Mouse (Mus musculus): ENCODE data around the gene Shc3.

Shc3 gene

DNA sequence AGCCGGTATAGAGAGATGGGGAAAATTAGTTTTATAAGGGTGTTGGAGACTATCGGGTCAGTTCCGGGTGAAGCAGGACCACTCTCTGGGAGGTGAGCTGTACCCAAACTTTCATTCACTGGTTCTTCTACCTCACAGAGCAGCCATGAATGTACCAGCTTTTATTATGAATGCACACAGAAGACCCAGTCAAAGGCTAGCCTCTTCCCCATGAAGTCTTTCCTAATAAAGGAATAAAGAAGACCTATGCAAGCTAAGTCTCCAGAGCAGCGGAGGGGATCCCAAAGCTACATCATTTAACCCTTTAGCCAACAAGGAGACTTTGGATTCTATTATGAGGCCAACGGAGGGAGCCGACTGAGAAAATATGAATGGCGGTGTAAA lies 458 bp upstream of the Shc3 start:
- DNase-seq (ENCODE audit: low read depth, low spot score): no peak

DNA sequence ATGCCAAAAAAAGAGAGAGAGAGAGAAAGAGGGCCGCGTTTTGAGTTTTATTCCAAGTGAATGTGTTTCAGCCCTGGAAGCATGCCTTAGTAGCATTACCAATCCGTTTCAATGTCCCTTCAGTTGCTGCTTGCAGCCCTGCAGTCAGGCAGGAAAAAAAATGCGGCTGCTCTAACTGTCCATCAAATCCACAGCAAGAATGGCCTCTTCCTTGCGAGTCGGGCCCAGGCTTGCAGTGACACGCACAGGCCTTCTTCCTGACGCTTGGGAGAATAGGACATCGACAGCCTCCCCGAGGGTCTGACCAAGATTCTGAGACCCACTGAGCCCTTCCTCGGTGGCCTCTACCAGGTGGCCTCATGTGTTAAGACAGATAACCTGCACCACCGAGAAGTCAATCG lies 718 bp downstream of the Shc3 start:
- DNase-seq (ENCODE audit: low read depth, low spot score): peak; percentile 30

DNA sequence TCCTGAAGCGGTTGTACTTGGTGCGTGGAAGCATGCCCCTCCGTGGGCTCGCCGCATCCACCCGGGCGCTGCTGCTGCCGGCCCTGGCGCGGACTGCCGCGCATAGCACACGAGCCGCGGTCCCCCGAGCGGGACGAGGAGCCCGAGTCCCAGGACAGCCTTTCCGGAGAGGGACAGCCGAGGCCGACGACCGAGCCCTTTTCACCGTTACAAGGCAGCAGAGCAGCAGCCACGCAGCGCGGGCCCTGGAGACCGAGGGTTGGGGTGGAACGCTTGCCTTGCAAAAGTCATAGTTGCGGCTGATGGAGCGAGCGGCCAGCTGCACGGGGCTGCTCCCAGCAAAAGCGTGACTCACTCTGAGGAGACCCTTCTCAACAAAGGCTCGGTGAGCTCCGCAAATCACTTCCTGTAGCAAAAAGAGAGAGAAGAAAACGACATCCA lies 1.8 kb downstream of the Shc3 start:
- DNase-seq (ENCODE audit: low read depth, low spot score): peak; percentile 12

DNA sequence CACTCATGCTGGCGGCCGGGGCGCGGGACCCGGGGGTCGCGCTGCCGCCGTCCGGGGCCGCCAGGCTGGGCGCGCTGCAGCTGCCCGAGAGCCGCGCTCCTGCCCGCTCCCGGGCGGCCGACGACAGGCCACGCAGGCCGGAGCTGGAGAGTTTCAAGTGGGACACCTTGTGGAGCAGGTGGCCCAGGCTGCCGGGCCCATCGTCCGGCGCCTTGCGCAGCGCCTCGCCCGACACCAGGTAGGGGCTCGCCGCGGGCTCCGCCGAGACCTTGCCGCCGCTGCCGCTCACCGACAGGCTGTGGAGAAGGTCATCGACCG lies 2.2 kb downstream of the Shc3 start:
- no peak for DNase-seq (ENCODE audit: low read depth, low spot score)

DNA sequence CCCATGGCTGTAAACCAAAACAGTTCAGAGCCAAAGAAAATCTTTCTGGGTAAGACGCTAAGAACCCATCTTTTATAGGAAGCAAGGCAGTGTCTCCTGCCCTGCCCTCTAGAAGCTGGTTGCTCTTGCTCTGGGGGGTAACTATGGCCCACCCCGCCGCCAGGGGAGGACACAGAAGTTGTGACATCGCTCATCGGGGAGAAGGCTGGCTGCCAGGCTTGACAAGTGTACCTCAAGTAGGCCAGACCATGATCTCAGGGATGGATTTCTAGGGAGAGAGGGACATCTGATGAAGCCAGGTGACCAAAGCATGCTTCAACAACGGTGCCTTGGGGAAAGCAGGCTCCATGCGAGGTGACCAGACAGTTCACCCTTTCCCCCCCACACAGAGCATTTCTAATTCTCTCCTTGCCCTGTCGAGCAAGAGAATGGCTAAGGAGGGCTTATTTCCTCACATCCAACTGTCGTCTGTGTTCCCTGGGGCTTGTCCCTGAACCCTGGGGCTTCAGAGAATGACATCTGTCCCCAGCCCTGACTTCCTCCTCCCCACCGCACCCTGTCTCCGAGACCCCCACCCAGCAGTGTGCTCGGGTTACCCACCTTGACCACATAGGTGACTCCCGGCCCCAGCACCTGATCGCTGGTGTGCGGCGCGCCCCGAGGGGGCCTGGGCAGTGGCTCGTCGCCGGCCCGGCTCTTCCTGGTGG lies 2.7 kb downstream of the Shc3 start:
- no peak for DNase-seq (ENCODE audit: low read depth, low spot score)

DNA sequence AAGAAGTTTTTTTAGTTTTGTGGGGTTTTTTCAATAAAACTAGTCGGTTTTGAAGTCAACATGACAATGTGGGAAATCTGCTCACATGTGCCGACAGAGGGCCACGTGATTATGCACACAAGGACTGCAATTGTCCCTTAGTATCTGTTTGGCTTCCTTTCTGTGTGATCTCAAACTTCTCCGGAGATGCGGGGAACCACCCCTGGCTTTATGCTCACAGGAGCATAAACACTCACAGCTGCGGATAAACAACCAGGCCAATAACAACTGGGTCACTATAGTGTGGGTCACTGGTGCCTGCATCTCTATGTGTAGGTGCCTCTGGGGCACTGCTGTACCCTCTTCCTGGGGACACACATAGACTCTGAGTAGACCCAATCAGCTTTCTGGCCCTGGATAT lies 4.5 kb downstream of the Shc3 start:
- DNase-seq (ENCODE audit: low read depth, low spot score): no peak

DNA sequence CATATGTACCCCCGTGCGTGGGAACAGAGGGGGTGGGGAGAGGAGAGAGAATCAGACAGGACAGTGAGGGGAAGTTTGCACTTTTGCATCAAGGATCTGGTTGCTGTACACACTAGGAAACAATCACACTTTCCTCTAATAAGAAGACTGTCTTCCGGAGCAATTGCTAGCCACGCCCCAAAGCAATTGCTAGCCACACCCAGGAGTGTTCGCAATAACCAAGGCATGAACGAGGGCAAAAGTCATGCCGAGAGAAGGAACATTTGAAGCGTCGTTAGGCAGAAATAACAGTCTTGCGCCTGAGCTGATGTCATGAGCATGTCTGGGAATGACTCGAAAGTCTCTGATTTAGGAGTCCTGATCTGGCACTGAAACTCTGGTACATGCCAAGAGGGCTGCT lies 15.9 kb downstream of the Shc3 start:
- DNase-seq (ENCODE audit: low read depth, low spot score): no peak

DNA sequence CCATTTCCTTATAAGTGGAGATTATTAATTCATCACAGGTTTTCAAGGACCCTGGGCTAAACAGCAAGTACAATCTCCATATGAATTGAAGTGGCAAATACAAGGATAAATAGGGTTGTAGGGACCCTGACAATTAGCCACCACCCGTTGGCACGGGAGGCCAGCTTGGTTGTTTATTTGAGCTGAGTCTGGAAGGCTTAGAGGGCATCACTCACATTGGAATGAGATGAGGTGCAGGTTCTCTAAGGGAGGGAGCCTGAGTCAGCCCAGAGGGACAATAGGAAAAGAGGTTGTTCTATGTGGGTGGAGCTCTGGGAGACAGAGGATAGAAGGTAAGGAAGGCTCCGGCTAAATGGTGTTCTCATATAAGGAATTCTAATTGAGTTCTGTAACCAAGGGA lies 17.0 kb downstream of the Shc3 start:
- no peak for DNase-seq (ENCODE audit: low read depth, low spot score)

DNA sequence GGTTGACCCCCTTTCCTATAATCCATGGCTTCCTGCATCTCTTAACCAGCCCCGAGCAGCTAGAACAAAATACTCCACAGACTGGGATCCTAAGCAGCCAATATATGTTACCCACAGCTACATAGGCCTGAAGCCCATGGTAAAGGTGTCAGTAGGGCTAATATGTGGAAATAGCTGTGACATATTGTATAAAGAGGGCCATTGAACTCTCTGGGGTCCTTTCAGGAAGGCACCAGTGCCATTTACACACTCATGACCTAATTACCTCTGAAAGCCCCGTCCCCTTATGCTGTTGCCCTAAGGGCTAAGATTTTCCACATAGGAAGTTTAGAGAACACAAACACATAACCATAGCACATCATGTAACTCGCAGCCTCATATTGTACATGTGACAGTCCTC lies 17.4 kb downstream of the Shc3 start:
- DNase-seq (ENCODE audit: low read depth, low spot score): no peak

DNA sequence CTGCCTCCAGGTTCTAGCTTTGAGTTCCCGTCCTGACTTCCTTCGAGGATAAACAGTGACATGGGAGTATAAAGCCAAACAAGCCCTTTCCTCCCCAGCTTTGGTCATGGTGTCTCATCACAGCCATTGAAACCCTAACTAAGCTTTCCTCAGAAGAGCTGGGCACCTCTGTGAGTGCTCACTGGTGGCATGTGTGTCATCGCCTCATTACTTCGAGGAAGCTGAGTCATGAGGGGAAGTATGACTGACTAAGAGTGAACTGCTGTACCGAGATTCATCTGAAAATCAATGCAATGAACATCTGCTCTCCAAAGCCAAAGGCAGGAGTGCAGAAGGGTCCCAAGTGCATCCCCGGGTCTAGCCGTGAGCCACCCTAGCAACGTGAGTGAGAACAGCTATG lies 29.4 kb downstream of the Shc3 start:
- DNase-seq (ENCODE audit: low read depth, low spot score): no peak

DNA sequence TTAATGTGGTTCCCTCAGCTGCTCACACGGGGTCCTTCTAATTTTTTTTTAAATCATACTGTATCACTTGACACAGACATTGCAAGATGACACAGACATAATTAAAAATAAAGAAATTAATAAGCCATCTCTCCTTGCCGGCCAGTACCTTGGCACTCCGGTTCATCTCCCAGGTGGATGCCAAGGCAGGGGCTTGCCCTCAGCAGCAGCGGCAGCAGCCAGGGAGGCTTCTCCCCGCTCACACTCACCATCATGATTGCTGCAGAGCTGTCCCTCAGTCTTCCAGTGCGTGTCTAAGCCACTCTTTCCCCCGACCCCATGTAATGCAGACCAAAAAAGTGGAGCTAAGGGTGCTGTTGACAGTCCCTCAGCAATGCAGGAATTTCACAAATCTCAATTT lies 33.9 kb downstream of the Shc3 start:
- no peak for DNase-seq (ENCODE audit: low read depth, low spot score)

DNA sequence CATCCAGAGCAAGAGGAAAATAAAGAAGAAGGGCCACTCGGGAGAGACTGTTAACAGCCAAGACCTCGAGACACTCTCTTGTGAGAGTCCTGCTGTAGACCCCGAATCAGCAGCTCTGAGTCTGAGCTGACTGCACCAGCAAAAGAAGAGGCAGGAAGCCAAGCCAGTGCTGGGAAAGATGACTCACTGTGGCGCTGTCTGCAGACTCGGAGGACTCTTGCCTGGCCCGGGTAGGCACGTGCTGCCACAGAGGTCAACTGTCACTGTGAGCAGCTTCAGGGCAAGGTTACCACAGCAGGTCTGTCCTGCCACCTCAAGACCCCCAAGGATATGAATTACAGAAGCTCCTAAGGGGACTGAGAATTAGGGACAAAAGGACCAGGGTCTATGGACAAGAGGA lies 42.7 kb downstream of the Shc3 start:
- DNase-seq (ENCODE audit: low read depth, low spot score): no peak

DNA sequence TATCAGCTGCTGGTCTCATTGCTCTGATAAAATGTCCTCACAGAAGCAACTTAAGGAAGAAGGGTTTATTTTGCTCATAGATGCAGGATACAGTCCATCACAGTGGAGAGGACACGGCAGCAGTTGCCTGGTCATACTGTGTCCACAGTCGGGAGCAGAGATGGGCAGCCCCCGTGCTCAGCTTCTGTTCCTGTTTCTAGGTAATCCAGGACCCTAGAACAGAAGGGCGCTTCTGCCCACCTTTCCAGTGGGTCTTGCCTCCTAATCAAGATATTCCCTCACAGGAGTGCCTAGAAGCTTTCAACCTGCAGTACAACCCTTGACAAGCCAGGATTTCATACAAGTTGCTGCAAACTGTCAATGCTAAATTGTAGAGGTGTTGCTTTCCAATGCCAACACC lies 44.9 kb downstream of the Shc3 start:
- no peak for DNase-seq (ENCODE audit: low read depth, low spot score)

DNA sequence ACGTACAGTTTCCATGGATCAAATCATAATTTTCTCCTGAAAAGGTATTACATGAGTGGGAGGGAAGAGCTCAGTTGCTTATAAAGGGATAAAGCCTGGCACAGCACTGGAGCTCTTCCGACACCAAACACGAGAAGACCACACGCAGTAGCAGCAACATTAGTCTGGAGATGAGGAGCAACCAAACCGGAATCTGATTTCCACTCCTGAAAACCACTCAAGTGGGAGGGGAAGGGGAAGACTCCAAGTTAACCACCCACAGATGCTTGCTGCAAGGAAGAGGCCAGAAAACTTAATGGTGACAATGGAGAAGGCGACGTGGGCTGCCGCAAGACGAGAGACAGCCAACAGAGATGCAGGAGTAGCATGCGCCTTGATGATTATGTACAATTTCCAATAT lies 45.9 kb downstream of the Shc3 start:
- no peak for DNase-seq (ENCODE audit: low read depth, low spot score)

DNA sequence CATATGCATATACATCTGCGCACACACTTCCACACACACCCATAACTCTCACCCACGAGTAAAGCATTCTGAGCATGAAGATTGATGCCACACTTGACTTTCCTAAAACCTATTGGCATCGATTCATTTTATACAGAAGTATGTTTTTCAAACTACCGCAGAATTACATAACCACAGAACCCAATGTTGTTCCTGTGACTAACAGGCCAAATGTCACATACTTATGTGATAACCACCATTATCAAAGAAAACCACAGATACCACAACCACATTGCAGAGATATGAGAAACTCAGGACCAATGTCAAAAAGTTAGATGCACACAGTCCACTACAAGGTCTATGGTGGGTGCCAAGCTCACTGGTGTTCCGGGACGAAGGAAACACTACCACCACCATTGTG lies 50.3 kb downstream of the Shc3 start:
- DNase-seq (ENCODE audit: low read depth, low spot score): no peak

DNA sequence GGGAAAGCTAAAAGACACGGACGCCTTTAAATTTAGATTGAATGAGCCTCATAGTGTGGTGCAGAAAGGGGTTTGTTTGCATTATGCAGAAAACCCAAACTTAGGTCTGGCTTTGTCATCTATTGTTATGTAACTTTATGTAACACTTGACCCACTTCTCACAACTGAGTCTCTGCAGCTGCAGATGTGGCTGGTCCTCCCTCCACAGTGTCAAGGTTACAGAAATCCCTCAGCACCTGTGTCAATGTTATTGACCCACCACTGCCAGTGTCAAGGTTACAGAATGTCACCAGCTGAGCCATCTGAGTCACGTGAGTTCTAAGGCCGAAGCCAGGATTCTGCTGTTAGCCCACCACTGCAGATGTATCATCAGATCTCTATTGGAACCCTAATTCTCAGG lies 51.3 kb downstream of the Shc3 start:
- DNase-seq (ENCODE audit: low read depth, low spot score): no peak

DNA sequence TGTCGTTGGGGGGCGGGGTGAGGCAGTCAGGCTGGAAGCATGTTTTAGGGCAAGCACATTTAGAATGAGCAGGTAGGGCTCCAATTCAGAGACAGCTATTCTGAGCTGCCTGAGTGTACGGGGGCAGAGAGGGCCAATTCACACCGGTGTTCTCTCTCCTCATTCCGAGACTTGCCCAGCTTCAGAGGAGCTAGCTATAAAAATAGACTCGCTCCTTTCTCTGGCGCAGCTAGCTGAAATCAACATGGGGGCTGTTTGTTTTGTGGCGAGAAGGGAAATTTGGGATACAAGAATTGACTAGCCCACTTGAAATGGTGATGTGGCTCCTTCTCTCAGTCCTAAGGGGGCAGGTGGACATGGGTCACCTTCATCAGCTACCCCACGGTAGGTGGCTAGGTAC lies 60.4 kb downstream of the Shc3 start:
- no peak for DNase-seq (ENCODE audit: low read depth, low spot score)

DNA sequence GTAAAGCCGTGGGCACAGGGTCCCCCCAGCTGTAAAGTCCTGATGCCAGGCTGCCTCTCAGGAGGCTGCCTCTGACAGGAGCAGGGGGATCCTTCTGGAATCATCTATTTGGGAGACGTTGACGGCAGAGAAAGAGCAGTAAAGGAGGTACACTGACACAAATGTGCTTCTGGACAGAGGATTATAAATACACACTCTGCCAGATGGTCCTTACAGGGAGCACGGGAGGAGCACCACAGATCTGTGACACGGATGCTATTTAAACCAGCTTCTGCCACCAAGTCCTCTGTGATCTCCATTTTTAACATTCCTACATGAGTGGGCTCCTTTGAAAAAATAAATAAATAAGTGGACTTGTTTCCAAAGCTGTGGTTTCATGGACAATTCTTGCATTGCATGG lies 63.5 kb downstream of the Shc3 start:
- DNase-seq (ENCODE audit: low read depth, low spot score): no peak

DNA sequence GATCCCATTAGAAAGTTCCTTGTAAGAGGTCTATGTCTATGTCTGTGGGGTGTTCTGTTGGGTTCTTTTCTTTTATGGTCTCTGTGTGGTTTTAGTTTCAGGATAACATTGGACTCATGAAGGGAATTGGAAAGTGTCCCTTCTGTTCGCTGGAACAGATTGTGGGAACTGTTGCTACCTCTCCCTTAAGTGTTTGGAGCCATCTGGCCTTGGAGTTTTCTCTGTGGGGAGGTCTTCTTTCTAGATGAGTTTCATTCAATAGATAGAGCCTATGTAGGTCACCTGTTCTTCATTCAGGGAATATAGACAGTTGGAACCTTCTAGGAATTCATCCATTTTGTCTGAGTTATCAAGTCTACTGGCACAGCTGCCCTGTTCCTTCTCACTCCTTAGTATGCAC lies 69.5 kb downstream of the Shc3 start:
- DNase-seq (ENCODE audit: low read depth, low spot score): no peak

DNA sequence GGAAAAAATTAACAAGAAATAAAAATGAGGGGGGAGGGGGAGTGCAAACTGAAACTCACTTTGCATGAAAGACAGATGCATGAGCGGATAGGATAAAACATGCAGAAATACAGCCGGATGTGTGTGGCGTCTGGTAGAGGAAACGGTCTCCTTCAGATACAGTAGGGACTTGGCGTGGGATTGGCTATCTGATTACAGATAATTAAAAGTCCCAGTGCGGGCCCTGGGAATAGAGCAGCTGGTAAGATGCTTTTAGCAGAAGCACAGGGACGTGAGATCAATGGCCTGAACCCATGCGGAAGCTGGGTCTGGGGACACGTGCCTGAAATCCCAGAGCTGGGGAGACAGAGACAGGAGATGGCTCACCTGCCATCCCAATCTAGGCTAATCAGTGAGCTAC lies 75.5 kb downstream of the Shc3 start:
- no peak for DNase-seq (ENCODE audit: low read depth, low spot score)

DNA sequence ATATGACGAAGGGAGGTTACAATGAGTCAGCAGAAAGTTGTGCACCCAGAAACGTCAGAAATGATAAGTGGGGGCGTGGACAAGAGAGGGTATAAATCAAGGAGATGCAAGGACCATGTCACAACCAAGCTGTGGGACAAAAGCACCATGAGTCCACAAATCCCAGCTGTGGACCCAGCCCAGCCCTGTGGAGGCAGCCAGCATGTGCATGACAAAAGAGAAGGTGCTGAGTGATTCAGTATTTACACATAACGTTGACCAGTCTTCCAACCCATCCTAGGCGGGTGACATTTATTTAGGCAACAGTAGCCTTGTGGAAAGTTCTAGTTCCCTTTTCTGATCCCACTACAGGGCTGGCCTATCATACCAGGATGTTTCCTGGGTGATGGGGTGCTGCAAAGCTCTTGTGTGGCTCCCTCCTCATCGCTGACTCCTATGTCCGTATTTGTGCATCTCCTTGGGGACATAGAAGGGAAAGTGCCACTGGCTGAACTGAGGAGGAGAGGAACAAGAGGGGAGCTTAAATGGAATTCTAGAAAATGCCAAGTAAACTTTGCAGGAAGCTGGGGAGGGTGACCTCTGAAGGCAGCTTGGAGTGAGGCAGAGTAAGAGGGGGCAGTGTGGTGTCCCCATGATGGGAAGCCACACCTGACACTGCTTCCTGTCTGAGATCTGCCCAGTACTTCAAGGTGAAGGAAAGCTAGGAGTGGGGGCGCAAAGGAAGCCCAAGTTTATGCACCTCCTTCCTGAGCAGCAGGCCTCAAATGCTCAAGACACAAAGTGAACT lies 77.4 kb downstream of the Shc3 start:
- no peak for DNase-seq (ENCODE audit: low read depth, low spot score)

DNA sequence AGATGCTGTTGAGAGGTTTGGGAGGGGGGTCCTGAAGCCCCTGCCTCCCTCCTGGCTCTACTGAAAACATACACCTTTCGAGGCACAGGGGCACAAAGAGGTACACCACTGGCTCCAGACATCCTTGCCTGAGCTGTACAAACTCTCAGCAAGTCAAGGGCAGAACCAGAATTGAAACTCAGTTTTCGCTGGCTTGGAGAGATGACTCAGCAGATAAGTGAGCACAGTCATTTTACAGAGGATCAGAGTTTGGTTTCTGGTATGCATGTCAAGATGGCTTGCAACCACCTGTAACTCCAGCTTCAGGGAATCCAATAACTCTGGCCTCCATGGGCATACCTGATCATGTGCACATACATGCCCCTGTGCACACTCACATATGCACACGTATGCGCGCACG lies 79.0 kb downstream of the Shc3 start:
- DNase-seq (ENCODE audit: low read depth, low spot score): no peak

DNA sequence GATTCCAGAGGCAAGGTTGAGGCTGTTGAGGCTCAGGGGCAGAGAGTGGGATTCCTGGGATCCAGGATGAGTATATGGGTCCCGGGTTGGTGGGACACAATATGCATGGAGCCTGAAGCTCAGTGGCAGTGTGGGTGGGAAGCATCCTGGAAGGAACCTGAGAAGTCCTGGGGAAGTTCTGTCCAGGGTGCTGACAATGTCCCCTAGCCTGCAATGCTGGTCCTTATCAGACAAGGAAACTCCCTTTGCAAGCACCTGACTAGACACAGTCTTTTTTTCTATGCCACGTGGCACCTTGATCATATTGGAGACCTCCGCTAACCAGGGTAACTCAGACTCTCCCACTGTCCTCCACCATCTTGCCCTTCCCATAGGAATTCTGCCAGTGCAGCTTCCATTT lies 80.3 kb downstream of the Shc3 start:
- DNase-seq (ENCODE audit: low read depth, low spot score): no peak

DNA sequence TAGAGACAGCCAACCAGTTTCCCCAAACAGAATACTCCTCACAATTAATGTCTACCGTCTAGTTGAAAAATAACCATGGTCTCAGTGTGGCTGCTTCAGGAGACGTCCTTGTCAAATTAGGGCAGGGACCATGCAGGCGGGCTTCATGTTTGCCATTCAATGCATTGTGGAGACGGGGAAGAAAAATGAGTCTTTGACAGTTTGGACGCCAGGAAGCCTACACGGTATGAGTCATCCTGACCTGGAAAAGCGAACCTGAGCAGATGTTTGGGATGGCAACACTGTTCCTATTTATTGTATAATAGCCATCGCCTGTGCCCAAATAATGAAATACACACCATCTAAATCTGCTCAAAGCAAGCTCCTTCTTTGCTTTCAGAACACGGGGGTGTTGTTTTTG lies 83.9 kb downstream of the Shc3 start:
- DNase-seq (ENCODE audit: low read depth, low spot score): no peak

Measured in brain, embryonic 18.5 days (tissue).